Mouse (Mus musculus) WW6 (cell line): ENCODE measurements around the gene Ctbp2.

Source experiments
- DNase-seq: peaks from one replicate; pipeline ENCODE4 v3.0.0-alpha.2; 2013; ENCODE audit warnings: low read depth, low spot score

Ctbp2 gene

GRCm38 (mm10) chr7:133008663-133009062, 115.5 kb downstream of the Ctbp2 start:
- DNase-seq: no peak

GRCm38 (mm10) chr7:133007343-133007742, 116.8 kb downstream of the Ctbp2 start:
- DNase-seq: no peak

GRCm38 (mm10) chr7:133005772-133006171, 118.4 kb downstream of the Ctbp2 start:
- no peak for DNase-seq

GRCm38 (mm10) chr7:133003421-133003820, 120.7 kb downstream of the Ctbp2 start:
- peak; percentile 45 for DNase-seq

- DNase-seq: no peak
Observed at GRCm38 (mm10) chr7:133002271-133002670, 121.9 kb downstream of the Ctbp2 start.

- DNase-seq: no peak
Observed at GRCm38 (mm10) chr7:133001388-133001787, 122.8 kb downstream of the Ctbp2 start.

- no peak for DNase-seq
Observed at GRCm38 (mm10) chr7:132999061-132999460, 125.1 kb downstream of the Ctbp2 start.

GRCm38 (mm10) chr7:132998639-132999038, 125.5 kb downstream of the Ctbp2 start:
- DNase-seq: no peak

- DNase-seq: no peak
Observed at GRCm38 (mm10) chr7:132996391-132996790, 127.8 kb downstream of the Ctbp2 start.

GRCm38 (mm10) chr7:132994628-132995191, 129.4 kb downstream of the Ctbp2 start:
- no peak for DNase-seq

- no peak for DNase-seq
Observed at GRCm38 (mm10) chr7:132994120-132994519, 130.0 kb downstream of the Ctbp2 start.

- DNase-seq: no peak
Observed at GRCm38 (mm10) chr7:132992967-132993615, 131.1 kb downstream of the Ctbp2 start.

GRCm38 (mm10) chr7:132991240-132991900, 132.8 kb downstream of the Ctbp2 start:
- no peak for DNase-seq

GRCm38 (mm10) chr7:132989839-132990238, 134.3 kb downstream of the Ctbp2 start:
- DNase-seq: no peak

GRCm38 (mm10) chr7:132982639-132983038, 141.5 kb downstream of the Ctbp2 start:
- no peak for DNase-seq

GRCm38 (mm10) chr7:132977981-132978380, 146.2 kb downstream of the Ctbp2 start:
- no peak for DNase-seq

- DNase-seq: no peak
Observed at GRCm38 (mm10) chr7:132976079-132976478, 148.1 kb downstream of the Ctbp2 start.

GRCm38 (mm10) chr7:132972079-132972478, 152.1 kb downstream of the Ctbp2 start:
- DNase-seq: no peak

- DNase-seq: no peak
Observed at GRCm38 (mm10) chr7:132965707-132966106, 158.4 kb downstream of the Ctbp2 start.

- DNase-seq: no peak
Observed at GRCm38 (mm10) chr7:132964395-132964794, 159.8 kb downstream of the Ctbp2 start.

- no peak for DNase-seq
Observed at GRCm38 (mm10) chr7:132950613-132951012, 173.5 kb downstream of the Ctbp2 start.

GRCm38 (mm10) chr7:132949968-132950367, 174.2 kb downstream of the Ctbp2 start:
- no peak for DNase-seq

GRCm38 (mm10) chr7:132940569-132940968, 183.6 kb downstream of the Ctbp2 start:
- DNase-seq: no peak
